Mouse (Mus musculus) midbrain, postnatal 0 days (tissue): ENCODE data around the gene Esr1. TPM values are rescaled to one million over a fixed set of nuclear protein-coding genes. Genes with fewer than 3 reads are reported as not detected.
"Not testable (repeated sequence)": the region's sequence is repeated elsewhere in the genome, so short reads cannot be mapped to it uniquely, and the experiment has no call there.

ENCODE experiments used
- ATAC-seq: fragments of 200-750 bp; cut with Nextera tagmentation; 2 replicates; pipeline ENCODE4 v1.8.0; 2017; ENCODE audit warnings: moderate number of reproducible peaks, mild to moderate bottlenecking, moderate TSS enrichment, moderate library complexity; ENCODE audit not compliant: low FRiP score
- DNase-seq: peaks from one replicate; pipeline ENCODE4 v3.0.0-alpha.2; 2015; ENCODE audit warnings: low spot score
- H3K27ac ChIP-seq: fragments of 300-500 bp; sonication (generic); 2 replicates; pipeline ENCODE4 v1.5.1; 2014; ENCODE audit warnings: low read depth, mild to moderate bottlenecking, low read length, mixed read lengths
- H3K27me3 ChIP-seq: fragments of 300-500 bp; sonication (generic); 2 replicates; pipeline ENCODE4 v1.6.1; 2014; ENCODE audit warnings: low read length, control low read depth, mixed read lengths; ENCODE audit not compliant: insufficient read depth
- H3K36me3 ChIP-seq: fragments of 300-500 bp; sonication (generic); 2 replicates; pipeline ENCODE4 v1.6.1; 2014; ENCODE audit warnings: low read length, control low read depth, mixed read lengths; ENCODE audit not compliant: insufficient read depth
- H3K4me1 ChIP-seq: fragments of 300-500 bp; sonication (generic); 2 replicates; pipeline ENCODE4 v1.6.1; 2014; ENCODE audit warnings: mild to moderate bottlenecking, control low read depth, antibody characterized with exemption, low read length, mixed read lengths; ENCODE audit not compliant: insufficient read depth
- H3K4me2 ChIP-seq: fragments of 300-500 bp; sonication (generic); 2 replicates; pipeline ENCODE4 v1.6.1; 2014; ENCODE audit warnings: low read depth, mild to moderate bottlenecking, low read length, mixed read lengths; ENCODE audit not compliant: poor library complexity, severe bottlenecking
- H3K4me3 ChIP-seq: fragments of 300-500 bp; sonication (generic); 2 replicates; pipeline ENCODE4 v1.5.1; 2014; ENCODE audit warnings: low read depth, mild to moderate bottlenecking, low read length, moderate library complexity
- H3K9ac ChIP-seq: fragments of 300-500 bp; sonication (generic); replicated peaks from 2 replicates; pipeline ENCODE4 v1.6.1; 2014; ENCODE audit warnings: mild to moderate bottlenecking, low read length, moderate library complexity, mixed read lengths; ENCODE audit not compliant: poor library complexity, severe bottlenecking
- H3K9me3 ChIP-seq: fragments of 300-500 bp; sonication (generic); 2 replicates; pipeline ENCODE4 v1.6.1; 2016; ENCODE audit warnings: low read length, control low read depth
- CTCF ChIP-seq: IDR thresholded peaks from 2 replicates; pipeline ENCODE4 v1.5.1; 2016; ENCODE audit warnings: antibody characterized with exemption, mild to moderate bottlenecking
- WGBS: fragments of 180-500 bp; shearing (Covaris S2); extraction: QIAGEN DNeasy Blood & Tissue Kit; methylation state at CpG from one replicate; pipeline ENCODE4 v1.1.7; 2014; 5-methylcytosine and 5-hydroxymethylcytosine counted together
- polyA plus RNA-seq: library from polyadenylated mRNA; unstranded; fragments of >200 nt; fragmentation: Nextera tagmentation; extraction: Ambion mirVana; gene quantifications from 2 replicates; pipeline ENCODE4 v1.2.1, GENCODE M21; 2015
- total RNA-seq: library from RNA; depleted of rRNA; stranded (reverse); fragments of >200 nt; gene quantifications from 2 replicates; pipeline ENCODE4 v1.2.3, GENCODE M21; 2014

Gene Esr1
- total and polyA plus RNA-seq, 2 experiments from 2014 or later, result 0.71 to 0.84 TPM

GRCm38 (mm10) chr10:4724851-4725250, 113.5 kb downstream of the Esr1 start:
- Histone ChIP-seq H3K9me3 (no peaks in the 10 kb centered on the region), H3K9ac (no peak overlapping the region), H3K4me3 (no peak overlapping the region), H3K4me1 (no peaks in the 10 kb centered on the region), H3K27ac (no peak overlapping the region), H3K27me3 (no peaks in the 10 kb centered on the region), H3K4me2 (no peak overlapping the region), H3K36me3 (no peaks in the 10 kb centered on the region)
- TF ChIP-seq CTCF, result peak; percentile 53
- peak; percentile 32 for DNase-seq
- 50% methylated on average over 3 of the region's 3 CpGs for WGBS
- no peak for ATAC-seq

GRCm38 (mm10) chr10:4726141-4726540, 114.7 kb downstream of the Esr1 start:
- no peak for TF ChIP-seq CTCF
- Histone ChIP-seq H3K4me1 (no peaks in the 10 kb centered on the region), H3K4me3 (no peak overlapping the region), H3K9me3 (no peaks in the 10 kb centered on the region), H3K27ac (no peak overlapping the region), H3K4me2 (no peak overlapping the region), H3K27me3 (no peaks in the 10 kb centered on the region), H3K36me3 (no peaks in the 10 kb centered on the region), H3K9ac (no peak overlapping the region)
- no peak for DNase-seq
- WGBS, result 40% methylated on average over 6 of the region's 6 CpGs
- ATAC-seq, result no peak

- no peak overlapping the region for H3K4me3 ChIP-seq
- H3K27me3 ChIP-seq, result no peaks in the 10 kb centered on the region
- DNase-seq (no peak), ATAC-seq (no peak)
- H3K4me1 ChIP-seq, result no peaks in the 10 kb centered on the region
- TF ChIP-seq CTCF, result no peak
- H3K9me3 ChIP-seq, result no peaks in the 10 kb centered on the region
- H3K4me2 ChIP-seq, result no peak overlapping the region
- no peak overlapping the region for H3K27ac ChIP-seq
- no peak overlapping the region for H3K9ac ChIP-seq
- WGBS, result 61% methylated on average over 2 of the region's 2 CpGs
- no peaks in the 10 kb centered on the region for H3K36me3 ChIP-seq
These were observed 120.9 kb downstream of the Esr1 start for GRCm38 (mm10) chr10:4732328-4732727.

GRCm38 (mm10) chr10:4733987-4734386, 122.6 kb downstream of the Esr1 start:
- DNase-seq, result no peak
- Histone ChIP-seq H3K4me2 (no peak overlapping the region), H3K27me3 (no peaks in the 10 kb centered on the region), H3K4me1 (no peaks in the 10 kb centered on the region), H3K9me3 (no peaks in the 10 kb centered on the region), H3K4me3 (no peak overlapping the region), H3K27ac (no peak overlapping the region), H3K36me3 (no peaks in the 10 kb centered on the region), H3K9ac (no peak overlapping the region)
- no peak for ATAC-seq
- TF ChIP-seq CTCF, result no peak
- WGBS, result 74% methylated on average over 6 of the region's 6 CpGs

DNA sequence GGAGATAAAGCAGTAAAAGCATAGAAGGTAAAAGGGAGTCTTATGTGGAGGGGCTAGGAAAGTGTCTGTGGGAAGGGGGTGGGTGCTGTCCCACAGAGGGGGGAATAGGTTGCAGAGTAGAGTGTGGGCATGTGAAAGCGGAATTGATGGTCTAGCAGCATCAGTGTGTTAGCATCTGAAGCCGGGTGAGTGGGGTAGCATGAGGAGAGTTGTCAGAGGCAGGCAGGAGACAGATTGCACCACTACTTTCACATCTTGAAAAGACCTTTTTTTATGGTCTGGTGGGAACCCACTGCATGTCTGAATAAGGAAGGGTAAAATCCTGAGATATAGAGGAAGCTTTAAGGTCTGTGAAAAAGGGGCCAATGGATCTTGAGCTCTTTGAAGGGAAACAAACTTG, 123.5 kb downstream of the Esr1 start:
- H3K9me3 ChIP-seq, result no peaks in the 10 kb centered on the region
- H3K27ac ChIP-seq, result no peak overlapping the region
- H3K4me1 ChIP-seq, result no peaks in the 10 kb centered on the region
- H3K4me3 ChIP-seq, result no peak overlapping the region
- no peak for TF ChIP-seq CTCF
- ATAC-seq (no peak), DNase-seq (no peak)
- no peak overlapping the region for H3K4me2 ChIP-seq
- H3K36me3 ChIP-seq, result no peaks in the 10 kb centered on the region
- H3K9ac ChIP-seq, result no peak overlapping the region
- H3K27me3 ChIP-seq, result no peaks in the 10 kb centered on the region
- 90% methylated on average over 2 of the region's 2 CpGs for WGBS

- no peak for DNase-seq
- Histone ChIP-seq H3K4me3 (no peak overlapping the region), H3K4me1 (no peaks in the 10 kb centered on the region), H3K27me3 (no peaks in the 10 kb centered on the region), H3K36me3 (no peaks in the 10 kb centered on the region), H3K4me2 (no peak overlapping the region), H3K9ac (no peak overlapping the region), H3K9me3 (no peaks in the 10 kb centered on the region), H3K27ac (no peak overlapping the region)
- 89% methylated on average over 2 of the region's 2 CpGs for WGBS
- TF ChIP-seq CTCF, result no peak
- no peak for ATAC-seq
These were observed 126.9 kb downstream of the Esr1 start for GRCm38 (mm10) chr10:4738311-4738710.

- H3K36me3 ChIP-seq, H3K4me1 ChIP-seq, H3K27me3 ChIP-seq, H3K4me2 ChIP-seq, H3K9me3 ChIP-seq, H3K9ac ChIP-seq, H3K27ac ChIP-seq, H3K4me3 ChIP-seq, ATAC-seq, DNase-seq: not testable (repeated sequence)
- 63% methylated on average over 1 of the region's 1 CpGs for WGBS
These were observed 139.7 kb downstream of the Esr1 start for GRCm38 (mm10) chr10:4751091-4751490.
